Mouse (Mus musculus) cerebellum, postnatal 25 days (tissue): ENCODE data around the gene Plagl1.
"Not testable (repeated sequence)": the region's sequence is repeated elsewhere in the genome, so short reads cannot be mapped to it uniquely, and the experiment has no call there.

Source experiments
- DNase-seq, 2 experiments: peaks; one replicate each; pipeline ENCODE4 v3.0.0; 2021; ENCODE audit warnings: mixed read lengths in 2 of 2

The Plagl1 gene

DNA sequence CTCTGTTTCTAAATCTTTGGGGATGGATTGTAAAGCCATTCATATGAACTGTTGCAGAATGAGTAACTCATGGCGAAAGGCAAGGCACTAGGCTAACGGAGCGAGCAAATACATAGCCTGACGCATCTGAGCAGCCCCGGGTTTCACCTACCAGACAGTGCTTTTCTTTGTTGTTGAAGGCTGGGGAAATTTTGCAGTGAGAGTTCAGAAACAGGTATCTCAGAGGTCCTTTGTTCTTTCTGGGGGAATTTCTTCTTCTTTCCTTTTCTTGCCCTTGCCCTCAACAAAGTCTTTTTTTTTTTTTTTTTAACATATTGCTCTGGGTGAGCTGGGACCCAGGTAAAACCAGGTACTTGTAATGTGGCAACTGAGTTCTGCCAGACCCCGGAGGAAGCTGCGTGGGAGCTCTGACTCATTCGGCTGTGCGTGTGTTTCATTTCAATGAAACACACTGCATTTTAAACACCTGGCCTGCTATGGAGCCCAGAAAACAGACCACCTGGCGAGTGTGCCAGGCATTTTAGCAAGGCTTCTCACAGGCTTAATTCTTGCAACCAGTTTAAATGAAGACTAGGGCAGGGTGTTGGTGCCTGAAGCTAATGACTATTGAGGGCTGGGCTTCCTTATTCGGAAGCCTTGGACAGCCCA lies at the start of gene Plagl1:
Gene Plagl1, plus strand, starts transcription at position 484 of the 648 bp plus-strand sequence.
- no peak for DNase-seq

DNA sequence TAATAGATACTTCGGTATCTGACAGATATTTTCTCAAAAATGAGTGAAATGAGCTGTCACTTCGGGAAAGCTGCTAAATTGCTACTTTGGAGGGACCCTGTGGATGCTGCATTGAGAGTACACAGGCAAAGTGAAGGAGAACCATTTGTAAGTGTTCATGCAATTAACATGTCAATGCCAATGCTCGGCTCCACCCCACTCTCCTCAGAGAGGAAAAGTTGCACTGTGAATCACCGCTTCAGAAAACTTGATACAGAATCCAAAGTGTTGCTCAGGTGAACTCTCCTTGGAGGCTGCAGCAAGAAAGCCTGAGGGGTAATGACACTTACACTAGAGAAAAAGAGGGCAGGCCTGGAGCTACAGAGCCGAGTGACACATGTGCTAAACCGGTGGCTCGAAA lies 46.3 kb upstream of the Plagl1 start:
- DNase-seq: no peak

DNA sequence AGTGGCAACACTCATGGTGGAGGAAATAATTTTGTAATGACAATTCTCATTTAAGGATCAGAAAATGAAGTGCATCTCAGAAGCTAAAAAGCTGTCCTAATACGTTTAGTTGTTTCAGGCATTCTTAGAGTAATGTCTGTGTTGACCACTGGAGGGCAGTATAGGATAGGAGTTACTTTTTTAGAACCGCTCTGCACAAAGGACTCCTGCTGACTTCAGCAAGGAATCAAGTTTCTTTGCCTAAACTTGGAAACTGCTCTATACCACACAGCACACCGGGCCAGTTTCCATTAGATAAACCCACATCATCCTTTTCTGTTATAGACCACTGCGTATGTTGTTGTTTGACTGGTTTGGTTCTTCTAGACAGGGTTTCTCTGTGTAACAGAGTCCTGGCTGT lies 43.7 kb upstream of the Plagl1 start:
- peak; percentile 26 to 62 for DNase-seq

DNA sequence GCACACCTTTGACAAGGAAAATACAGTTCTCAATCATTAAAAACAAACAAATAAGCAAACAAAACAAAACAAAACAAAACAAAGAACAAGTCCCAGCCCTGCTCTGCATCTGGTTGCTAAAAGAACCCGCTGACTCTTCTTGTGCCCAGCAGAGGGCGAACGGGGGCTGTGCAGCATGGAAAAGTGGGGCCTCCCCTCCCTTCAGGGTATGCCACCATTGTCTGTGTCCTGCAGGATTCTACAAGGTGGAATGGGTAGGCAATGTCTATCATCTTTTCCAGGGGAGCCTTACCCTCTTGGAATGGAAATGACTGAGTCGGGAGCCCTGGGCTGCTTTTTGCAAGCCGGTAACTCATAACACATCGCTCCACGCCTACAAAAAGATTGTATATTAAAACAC lies 41.8 kb upstream of the Plagl1 start:
- DNase-seq: peak in 1 of 2 experiments; percentile 50

DNA sequence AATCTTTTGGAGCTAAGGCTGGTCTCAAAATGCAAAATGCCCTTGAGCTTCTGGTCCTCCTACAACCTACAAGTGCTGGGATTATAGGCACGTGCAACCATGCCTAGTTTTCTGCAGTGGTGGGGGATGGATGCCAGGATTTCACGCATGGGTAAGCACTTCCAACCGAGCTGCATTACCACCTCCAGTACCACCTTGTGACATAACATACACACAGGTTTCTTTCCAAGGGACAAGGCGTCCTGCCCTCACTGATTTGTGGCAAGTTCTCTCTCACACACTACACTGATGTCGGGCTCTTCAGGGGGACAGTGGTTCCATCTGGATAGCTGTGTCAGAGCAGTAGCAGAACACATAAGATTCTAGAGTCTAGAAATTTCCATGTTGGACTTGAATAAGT lies 41.3 kb upstream of the Plagl1 start:
- DNase-seq: no peak

DNA sequence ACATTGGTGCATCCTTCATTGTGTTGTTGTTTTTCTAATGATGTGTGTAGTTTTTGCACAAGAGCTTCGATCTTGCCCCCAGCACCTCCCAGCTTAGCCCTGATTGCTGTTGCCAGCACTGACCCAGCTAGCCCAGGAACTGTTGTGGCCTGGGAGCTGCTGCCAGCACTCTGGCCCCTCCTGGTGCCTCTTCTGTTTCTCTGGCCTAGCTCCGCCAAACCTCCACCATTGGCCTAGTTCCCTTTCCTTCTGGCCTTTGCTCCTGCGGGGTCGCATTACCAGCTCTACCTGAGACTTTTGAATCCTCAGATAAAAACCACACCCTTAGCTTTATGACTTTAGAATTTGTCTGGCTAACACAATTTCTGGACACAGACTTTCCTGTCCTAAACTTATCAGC lies 38.2 kb upstream of the Plagl1 start:
- DNase-seq: no peak

DNA sequence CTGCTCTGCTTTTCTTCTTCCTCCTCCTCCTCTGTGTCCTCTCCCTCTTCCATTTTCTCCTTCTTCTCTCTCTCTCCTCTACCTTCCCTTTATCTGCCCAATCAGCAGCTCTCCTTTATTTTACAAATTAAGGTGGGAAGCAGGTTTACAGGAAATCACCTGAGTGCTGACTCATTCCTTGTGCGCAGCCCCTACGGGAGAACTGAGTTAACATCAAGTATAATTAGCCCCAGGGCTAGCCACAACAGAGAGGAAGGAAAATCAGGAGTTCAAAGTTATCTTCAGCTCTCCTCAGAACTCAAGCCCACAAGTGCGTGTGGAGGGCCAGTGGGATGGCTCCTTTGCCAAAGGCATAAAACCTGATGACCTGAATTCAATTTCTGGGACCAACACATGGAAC lies 36.3 kb upstream of the Plagl1 start:
- not testable (repeated sequence) for DNase-seq

DNA sequence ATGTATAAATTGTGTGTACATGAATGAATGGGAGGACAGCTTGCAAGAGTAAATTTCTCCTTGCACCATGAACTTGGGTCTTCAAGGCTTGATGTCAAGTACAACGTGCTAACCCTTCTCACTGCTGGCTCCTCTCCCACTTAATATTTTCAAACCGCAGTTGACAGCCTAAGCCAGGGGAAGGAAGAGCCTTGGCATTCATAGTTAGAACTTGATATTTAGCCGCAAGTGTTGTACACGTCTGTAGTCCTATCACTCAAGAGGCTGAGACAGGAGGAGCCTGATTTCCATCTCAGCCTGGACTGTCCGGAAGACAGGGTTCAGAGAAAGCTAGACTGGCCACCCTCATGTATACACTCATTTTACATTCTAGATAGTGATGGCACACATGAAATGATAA lies 32.6 kb upstream of the Plagl1 start:
- no peak for DNase-seq

DNA sequence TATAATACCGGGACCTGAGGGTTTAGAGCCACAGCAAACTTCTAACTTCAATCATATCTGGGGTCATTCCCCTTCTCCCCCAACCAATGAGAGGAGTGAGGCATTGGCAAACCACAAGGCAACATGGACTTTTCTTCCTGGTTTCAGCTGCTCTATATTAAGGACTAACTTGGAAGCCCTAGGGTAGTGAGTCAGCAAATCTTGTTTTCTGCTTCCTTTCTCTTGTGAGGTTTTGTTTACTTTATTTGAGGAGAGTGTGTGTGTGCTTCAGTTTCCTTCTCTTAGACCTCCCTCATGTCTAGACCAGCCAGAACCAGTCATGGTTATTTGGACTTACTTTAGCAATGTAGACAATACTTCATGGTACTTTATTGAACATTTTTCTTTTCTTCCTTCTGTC lies 32.1 kb upstream of the Plagl1 start:
- no peak for DNase-seq

DNA sequence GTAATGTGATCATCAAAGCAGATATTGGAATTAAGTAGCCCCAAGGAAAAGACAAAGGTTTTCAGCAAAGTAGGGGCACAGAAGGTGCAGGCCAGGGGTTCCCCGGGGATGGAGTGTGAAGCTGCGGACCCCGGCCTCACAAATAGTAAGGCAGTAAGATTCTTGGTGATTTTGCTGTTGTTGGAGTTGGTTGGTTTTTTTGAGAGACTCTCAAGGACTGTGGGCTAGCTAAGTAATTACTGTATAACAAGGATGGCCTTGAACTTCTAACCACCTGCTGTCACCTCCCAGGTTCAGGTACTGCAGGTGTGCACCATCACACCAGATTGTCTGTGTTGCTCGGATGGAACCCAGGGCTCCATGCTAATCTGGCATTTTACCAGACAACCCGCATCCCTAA lies 30.9 kb upstream of the Plagl1 start:
- DNase-seq: no peak

DNA sequence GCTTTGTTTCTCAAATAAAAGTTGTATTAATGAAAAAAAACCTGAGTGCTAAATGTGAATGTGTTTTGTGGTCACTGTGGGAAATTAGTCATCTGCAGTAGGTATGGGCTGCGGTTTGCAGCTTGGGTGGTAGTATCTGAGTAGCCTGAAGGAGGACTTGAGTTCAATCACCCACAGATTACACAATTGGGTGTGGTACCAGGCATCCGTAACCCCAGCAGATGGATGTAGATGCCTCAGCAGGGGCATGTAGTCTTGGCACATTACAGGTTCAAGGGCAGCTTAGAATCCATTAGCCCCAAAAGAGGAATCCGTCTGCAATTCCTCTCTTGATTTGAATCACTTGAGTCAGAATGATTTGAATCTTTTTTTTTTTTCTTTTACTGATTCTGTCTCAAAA lies 25.0 kb upstream of the Plagl1 start:
- DNase-seq: no peak

DNA sequence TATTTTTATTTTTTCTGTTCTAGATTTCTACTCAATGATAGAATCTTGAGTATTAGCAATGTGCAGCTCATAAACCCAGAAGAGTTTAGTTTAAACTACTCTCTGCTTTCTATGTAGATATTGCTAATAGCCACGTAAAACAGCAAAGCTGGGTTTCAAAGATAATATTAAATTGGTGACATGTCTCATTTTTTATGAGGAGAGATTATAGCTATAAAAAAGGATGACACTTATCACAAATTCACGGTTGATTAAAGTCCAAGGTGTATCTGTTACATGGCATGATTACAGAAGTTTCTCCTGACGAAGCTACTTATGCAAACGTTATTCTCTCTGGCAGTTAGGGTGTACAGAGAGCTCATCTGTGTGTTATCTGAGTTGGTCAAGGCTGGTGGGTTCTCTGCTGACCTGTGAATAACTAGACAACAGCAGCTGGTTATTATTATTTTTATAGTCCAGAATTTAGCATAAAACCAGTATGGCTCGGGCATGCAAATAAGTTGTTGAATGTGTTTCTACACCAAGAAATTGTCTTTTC lies 20.6 kb upstream of the Plagl1 start:
- DNase-seq: no peak

DNA sequence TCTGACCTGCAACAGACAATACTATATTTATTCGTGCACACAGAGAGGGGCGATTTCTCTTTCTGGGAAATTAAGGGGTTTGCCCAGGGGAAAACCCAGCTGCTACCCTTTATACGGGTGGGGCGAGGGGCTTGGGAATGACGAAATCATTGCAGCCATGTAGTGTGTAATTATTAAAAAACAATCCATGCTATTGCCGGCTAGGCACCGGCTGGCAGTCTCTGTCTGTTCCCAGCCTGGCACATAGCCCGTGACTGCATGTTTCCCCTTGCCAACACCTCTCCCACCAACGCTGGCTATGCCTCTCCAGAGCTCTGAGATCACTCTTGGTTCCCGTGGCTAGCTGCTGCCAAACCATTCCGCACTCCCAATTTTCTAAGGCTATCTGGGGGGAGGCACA lies 15.6 kb upstream of the Plagl1 start:
- peak; percentile 50 to 72 for DNase-seq

DNA sequence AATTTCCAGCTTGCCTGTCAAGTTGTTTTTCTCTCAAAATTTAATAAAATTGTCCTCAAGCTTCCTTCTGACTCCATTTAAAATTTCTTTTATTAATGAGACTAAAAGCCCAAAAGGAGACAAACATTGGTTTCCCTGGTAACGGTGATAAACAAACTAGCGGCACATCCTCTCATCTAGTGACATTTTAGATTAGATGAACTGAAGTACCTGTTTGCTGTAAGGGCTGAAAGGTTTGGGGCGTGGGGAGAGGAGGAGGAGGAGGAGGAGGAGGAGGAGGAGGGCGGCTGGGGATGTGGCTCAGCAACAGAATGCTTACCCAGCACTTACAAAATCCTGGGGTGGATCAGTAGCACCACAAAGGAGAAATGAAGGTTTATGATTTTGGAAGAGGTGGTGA lies 12.5 kb upstream of the Plagl1 start:
- no peak for DNase-seq

DNA sequence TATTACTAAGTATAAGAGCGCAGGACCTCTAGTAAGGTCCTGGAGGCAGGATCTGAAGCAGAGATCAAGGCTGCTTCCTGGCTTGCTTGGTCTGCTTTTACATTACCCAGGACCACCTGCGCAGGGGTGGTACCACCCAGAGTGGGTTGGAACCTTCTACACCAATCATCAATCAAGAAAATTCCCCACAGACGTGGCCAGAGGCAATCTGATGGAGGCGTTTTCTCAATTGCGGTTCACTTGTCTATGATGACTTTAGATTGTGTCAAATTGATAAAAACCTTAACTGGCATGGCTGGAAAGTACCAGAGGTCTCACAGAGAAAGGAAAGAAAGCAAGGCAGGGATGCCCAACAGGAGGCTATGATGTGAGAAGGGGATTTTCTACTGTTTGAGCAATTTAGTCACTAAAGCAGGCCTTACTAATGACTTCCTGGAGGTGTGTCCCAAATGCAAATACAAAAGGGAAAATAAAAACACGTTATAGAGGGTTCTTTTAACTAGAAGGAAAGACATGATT lies 3.4 kb upstream of the Plagl1 start:
- DNase-seq: no peak

DNA sequence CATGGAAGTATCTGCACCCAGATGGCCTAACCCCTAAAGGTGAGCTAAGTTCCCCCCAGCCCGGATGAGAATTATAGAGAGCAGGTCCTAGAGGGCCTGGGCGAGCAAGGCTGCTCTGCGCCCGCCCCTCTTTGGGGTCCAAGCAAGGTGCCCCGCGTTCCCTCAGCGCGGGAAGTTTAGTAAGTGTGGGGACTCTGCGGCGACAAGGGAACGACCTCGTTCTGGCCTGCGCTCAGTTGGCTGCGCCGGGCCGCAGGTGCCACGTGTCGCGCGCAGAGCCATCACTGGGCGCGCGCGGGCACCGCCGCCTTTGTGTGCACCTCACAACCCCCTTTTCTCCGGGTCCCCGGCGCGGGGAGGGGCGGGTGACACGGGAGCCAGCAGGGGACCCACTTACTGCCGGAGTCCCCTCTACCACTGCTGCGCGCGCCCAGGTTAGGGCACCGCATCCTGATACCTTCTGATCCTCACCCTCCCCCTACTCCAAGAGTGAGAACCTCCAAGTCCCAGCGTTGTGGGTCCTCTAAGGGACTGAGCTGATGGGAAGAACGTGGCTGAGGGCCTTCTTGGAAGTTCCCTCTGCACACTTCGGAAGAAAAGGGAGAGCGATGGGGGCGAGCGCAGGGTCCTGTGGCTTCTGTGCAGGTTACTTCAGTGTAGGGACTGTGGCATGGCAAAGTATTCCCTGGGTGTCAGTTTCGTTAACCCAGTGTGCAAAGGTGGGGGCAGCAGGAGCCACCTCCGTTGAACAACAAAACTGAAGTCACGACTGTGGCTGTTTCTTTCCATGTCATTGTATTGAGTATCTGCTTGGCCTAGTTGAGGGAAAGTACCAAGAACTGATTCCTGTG lies 742 bp downstream of the Plagl1 start:
- DNase-seq: peak in 1 of 2 experiments; percentile 12

DNA sequence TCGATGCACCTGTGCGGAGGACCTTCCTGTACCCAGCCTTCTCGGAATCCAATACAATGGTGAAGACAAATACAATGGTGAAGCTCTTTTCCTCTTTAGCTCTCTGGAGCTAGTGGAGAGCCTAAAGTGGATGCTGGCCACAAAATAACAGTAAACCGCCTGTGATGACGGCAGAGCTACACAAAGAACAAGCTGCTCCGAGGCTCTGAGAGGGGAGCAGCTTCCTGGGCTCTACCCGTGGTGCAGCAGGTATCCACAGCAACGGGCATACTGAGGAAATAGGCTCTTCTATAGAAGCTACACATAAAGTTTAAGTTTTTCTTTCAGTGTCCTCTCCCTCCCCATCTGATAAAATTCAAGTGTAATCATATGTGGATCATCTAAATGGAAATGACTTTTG lies 2.1 kb downstream of the Plagl1 start:
- DNase-seq: no peak

DNA sequence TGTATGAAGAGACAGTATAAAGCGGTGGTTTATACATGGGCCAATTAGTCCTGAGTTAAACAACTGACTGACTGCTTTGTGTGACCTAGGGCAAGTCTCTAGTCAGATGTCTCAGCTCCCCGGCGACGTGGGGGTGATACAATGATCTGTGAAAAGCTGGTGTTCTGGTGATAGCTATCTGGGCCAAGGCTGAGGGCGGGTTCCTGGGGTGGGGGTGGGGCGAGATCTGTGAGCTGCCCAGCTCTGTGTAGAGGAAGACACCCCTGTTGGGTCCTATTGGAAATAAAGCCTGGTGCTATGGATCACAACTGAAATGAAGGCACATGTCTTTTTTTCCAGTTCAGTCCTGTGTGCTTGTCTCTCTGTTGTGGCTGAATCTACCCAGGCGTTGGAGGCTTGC lies 3.2 kb downstream of the Plagl1 start:
- DNase-seq: no peak

DNA sequence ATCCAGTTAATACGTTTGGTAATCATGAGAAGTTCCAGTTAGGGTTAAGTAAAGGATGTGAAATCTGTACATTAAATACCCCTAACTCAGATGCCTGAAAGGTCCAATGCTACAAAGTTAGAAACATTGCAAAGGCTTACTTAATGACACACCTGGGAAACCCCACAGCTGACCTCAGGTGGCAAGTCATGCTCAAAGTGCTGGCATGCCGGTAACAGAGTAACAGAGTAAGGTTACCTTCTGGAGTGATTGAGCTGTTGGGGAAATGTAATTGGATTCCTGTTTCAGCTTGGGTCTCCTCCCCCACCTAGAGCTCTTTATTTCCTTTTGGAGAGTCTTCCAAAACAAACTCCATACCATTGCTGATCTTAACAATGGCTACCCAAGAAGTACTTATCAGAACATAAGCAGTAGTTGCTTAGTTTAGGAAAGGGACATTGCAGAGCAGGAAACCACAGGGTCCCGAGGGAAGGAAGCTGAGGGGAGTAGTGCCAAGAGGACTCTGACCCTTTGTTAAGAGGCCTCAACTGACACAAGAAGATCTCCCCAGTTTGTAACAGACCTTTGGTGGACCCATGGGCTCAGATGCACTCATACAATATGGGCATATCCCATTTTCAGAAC lies 4.9 kb downstream of the Plagl1 start:
- DNase-seq: no peak

DNA sequence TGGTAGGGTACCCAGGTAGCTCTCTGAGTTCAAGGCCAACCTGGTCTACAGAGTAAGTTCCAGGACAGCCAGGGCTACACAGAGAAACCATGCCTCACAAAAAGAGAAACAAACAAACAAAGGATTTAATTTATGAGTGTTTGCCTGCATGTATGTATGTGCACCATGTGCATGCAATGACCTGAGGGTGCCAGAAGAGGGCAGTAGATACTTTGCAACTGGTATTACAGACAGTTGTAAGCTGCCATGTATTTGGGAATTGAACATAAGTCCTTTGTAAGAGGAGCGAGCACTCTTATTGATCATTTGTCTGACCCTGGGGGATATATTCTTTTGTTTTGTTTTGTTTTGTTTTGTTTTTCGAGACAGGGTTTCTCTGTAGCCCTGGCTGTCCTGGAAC lies 10.7 kb downstream of the Plagl1 start:
- DNase-seq: no peak

DNA sequence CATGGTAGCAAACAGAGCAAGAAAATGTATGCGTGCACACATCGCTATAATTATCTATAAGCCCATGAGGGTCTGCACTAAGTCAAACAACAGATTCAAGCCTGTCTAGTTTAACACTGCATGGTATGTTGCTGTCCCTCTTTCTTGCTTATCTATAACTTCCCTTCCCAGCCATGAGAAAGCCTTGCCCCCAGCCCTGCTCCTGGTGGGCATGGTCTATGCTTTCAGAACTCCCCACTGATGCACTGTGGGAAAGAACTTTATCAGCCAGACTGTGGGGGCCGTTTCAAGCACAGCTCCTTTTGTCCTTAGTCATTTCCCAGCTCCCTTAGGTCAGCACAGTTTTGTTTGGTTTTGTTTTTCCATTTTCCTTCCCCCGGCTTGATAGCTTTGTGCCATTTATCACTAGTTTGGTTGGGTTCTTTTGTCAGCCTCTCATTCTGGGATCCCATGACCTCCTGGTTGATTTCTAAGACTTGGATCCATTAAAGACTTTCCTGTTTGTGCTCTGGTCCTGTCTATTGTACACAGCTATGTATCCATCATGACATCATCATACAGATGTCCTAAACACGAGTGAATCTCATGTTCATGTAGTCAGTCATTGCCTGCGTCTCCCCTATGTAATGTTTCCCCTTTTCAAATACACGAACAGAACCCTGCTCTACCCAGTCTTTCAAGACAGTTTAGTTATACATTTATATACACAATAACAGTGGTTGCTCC lies 16.7 kb downstream of the Plagl1 start:
- DNase-seq: no peak

DNA sequence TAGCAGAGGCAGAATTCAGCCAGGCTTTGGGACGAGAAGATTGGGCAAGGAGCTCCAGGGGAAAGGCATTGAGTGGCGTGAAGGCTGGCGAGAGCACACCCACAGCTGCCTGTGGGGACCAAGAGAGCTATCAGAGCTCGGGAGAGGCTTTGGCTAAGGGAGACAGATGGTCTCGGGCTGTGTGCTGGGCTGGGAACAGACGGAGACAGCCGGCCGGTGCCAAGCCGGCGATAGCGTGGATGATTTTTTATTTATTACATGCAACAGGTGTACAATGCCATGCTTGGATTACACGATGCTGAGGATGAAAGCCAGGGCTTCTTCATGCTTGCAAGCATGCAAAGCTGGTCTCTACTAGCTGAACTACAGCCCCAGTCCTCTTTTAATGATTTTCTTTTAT lies 22.2 kb downstream of the Plagl1 start:
- DNase-seq: peak; percentile 71 to 81
